Mouse (Mus musculus): ENCODE measurements around the gene Krtap27-1. TPM values are rescaled to one million over a fixed set of nuclear protein-coding genes. Genes with fewer than 3 reads are reported as not detected.

Krtap27-1 gene
- total RNA-seq, 2 experiments from 2014 or later = not detected

Other genes starting within 250 kb of the Krtap27-1 start
- not detected for gene Cldn17, start 164.7 kb downstream of the Krtap27-1 start, total RNA-seq (2021)
- not detected for gene Cldn8, start 108.5 kb downstream of the Krtap27-1 start, total RNA-seq (2021)
- not detected for gene Krtap24-1, start 59.4 kb downstream of the Krtap27-1 start, total RNA-seq (2021)
- not detected for gene 2310079G19Rik, start 44.0 kb downstream of the Krtap27-1 start, total RNA-seq (2021)
- not detected for gene Krtap26-1, start 23.9 kb downstream of the Krtap27-1 start, total RNA-seq (2021)
- gene 2310061N02Rik, start 36.3 kb upstream of the Krtap27-1 start, total RNA-seq (2021) = not detected
- gene Krtap13-1, start 57.2 kb upstream of the Krtap27-1 start, total RNA-seq (2021) = not detected
- not detected for gene Krtap13, start 80.0 kb upstream of the Krtap27-1 start, total RNA-seq (2021)
- gene 2310034C09Rik, start 87.2 kb upstream of the Krtap27-1 start, total RNA-seq (2021) = not detected
- not detected for gene 2310057N15Rik, start 102.5 kb upstream of the Krtap27-1 start, total RNA-seq (2021)
- gene Gm5965, start 106.2 kb upstream of the Krtap27-1 start, total RNA-seq (2021) = not detected
- not detected for gene Gm20741, start 140.5 kb upstream of the Krtap27-1 start, total RNA-seq (2021)
- not detected for gene Krtap15, start 148.5 kb upstream of the Krtap27-1 start, total RNA-seq (2021)
- gene Krtap14, start 154.5 kb upstream of the Krtap27-1 start, total RNA-seq (2021) = not detected
- gene Krtap19-1, start 197.7 kb upstream of the Krtap27-1 start, total RNA-seq (2021) = not detected
- gene Krtap19-2, start 202.6 kb upstream of the Krtap27-1 start, total RNA-seq (2021) = not detected
- gene Krtap19-3, start 206.4 kb upstream of the Krtap27-1 start, total RNA-seq (2021) = not detected
- not detected for gene Krtap19-4, start 213.4 kb upstream of the Krtap27-1 start, total RNA-seq (2021)
- gene Krtap19-5, start 224.8 kb upstream of the Krtap27-1 start, total RNA-seq (2021) = not detected